Mouse (Mus musculus) macrophage (primary cell): Measurements from ENCODE around the gene Pros1. TPM values are rescaled to one million over a fixed set of nuclear protein-coding genes. Genes with fewer than 3 reads are reported as not detected.
A peak's percentile ranks its signal among the peaks of the same experiment; 100 is the strongest.

Source experiments
- H3K27ac ChIP-seq: fragments of 350-480 bp; formaldehyde crosslinking; 2 replicates; pipeline ENCODE4 v1.9.0; 2021
- H3K36me3 ChIP-seq: fragments of 350-480 bp; formaldehyde crosslinking; 2 replicates; pipeline ENCODE4 v1.9.0; 2021; ENCODE audit errors: inconsistent target
- H3K4me3 ChIP-seq: fragments of 350-480 bp; formaldehyde crosslinking; 2 replicates; pipeline ENCODE4 v1.9.0; 2021; ENCODE audit errors: inconsistent target
- H3K79me2 ChIP-seq: fragments of 350-480 bp; formaldehyde crosslinking; 2 replicates; pipeline ENCODE4 v1.9.0; 2021; ENCODE audit errors: inconsistent target
- WGBS: methylation state at CpG from one replicate; pipeline ENCODE4 v1.1.7; 2026; ENCODE audit warnings: inconsistent platforms; ENCODE audit not compliant: missing documents; 5-methylcytosine and 5-hydroxymethylcytosine counted together
- polyA plus RNA-seq: library from polyadenylated mRNA; stranded (reverse); fragments of 250-400 nt; gene quantifications from 3 replicates; pipeline ENCODE4 v1.2.4, GENCODE M21; 2018; ENCODE audit warnings: inconsistent platforms

Gene Pros1
- polyA plus RNA-seq, 1 experiment from 2014 or later, result 16.0 TPM

- WGBS, result 0% methylated on average over 50 of the region's 52 CpGs
- peak within 1 kb of the TSS; percentile 53 for H3K4me3 ChIP-seq
- H3K79me2 ChIP-seq, result no peaks in the 10 kb centered on the region; the same call in 1 of the 2 replicates
- no peaks in the 10 kb centered on the region for H3K36me3 ChIP-seq
- H3K27ac ChIP-seq, result no peak within 1 kb of the TSS
Observed at GRCm38 (mm10) chr16:62846498-62847312, 7.4 kb upstream of the Pros1 start, which contains the start of gene Arl13b. Gene Arl13b, minus strand, starts transcription at chr16:62847040.

GRCm38 (mm10) chr16:62852464-62853252 is 1.4 kb upstream of the Pros1 start:
- H3K79me2 ChIP-seq, result no peaks in the 10 kb centered on the region
- H3K36me3 ChIP-seq, result no peaks in the 10 kb centered on the region
- H3K4me3 ChIP-seq, result no peak overlapping the region
- no peak overlapping the region for H3K27ac ChIP-seq
- WGBS, result 77% methylated on average over 3 of the region's 3 CpGs

GRCm38 (mm10) chr16:62853611-62854126 is 438 bp upstream of the Pros1 start:
- 6% methylated on average over 3 of the region's 3 CpGs for WGBS
- Histone ChIP-seq H3K4me3 (no peak overlapping the region; the same call in 1 of the 2 replicates), H3K79me2 (no peaks in the 10 kb centered on the region), H3K27ac (no peak overlapping the region), H3K36me3 (no peaks in the 10 kb centered on the region)

GRCm38 (mm10) chr16:62855385-62855784 is 1.3 kb downstream of the Pros1 start:
- Histone ChIP-seq H3K27ac (no peak overlapping the region), H3K36me3 (no peaks in the 10 kb centered on the region), H3K4me3 (no peak overlapping the region), H3K79me2 (no peaks in the 10 kb centered on the region)
- 98% methylated on average over 6 of the region's 6 CpGs for WGBS

GRCm38 (mm10) chr16:62856273-62856672 is 2.2 kb downstream of the Pros1 start:
- 85% methylated on average over 2 of the region's 2 CpGs for WGBS
- H3K79me2 ChIP-seq, result no peaks in the 10 kb centered on the region
- H3K27ac ChIP-seq, result no peak overlapping the region
- no peak overlapping the region for H3K4me3 ChIP-seq
- H3K36me3 ChIP-seq, result no peaks in the 10 kb centered on the region

GRCm38 (mm10) chr16:62857498-62857897 is 3.4 kb downstream of the Pros1 start:
- Histone ChIP-seq H3K4me3 (no peak overlapping the region), H3K79me2 (no peaks in the 10 kb centered on the region), H3K36me3 (no peaks in the 10 kb centered on the region), H3K27ac (no peak overlapping the region)
- WGBS, result 56% methylated on average over 2 of the region's 2 CpGs

- 100% methylated on average over 1 of the region's 1 CpGs for WGBS
- H3K27ac ChIP-seq, result no peak overlapping the region
Observed at GRCm38 (mm10) chr16:62858018-62858417, 3.9 kb downstream of the Pros1 start.

GRCm38 (mm10) chr16:62860140-62860539 is 6.0 kb downstream of the Pros1 start:
- WGBS, result 93% methylated on average over 1 of the region's 1 CpGs

More at GRCm38 (mm10) chr16:62858018-62858417, 3.9 kb downstream of the Pros1 start:
- H3K36me3 ChIP-seq, result no peaks in the 10 kb centered on the region
- no peaks in the 10 kb centered on the region for H3K79me2 ChIP-seq
- no peak overlapping the region for H3K4me3 ChIP-seq

GRCm38 (mm10) chr16:62861455-62861854 is 7.3 kb downstream of the Pros1 start:
- Histone ChIP-seq H3K27ac (no peak overlapping the region), H3K79me2 (no peaks in the 10 kb centered on the region), H3K4me3 (no peak overlapping the region), H3K36me3 (no peaks in the 10 kb centered on the region)
- WGBS, result 71% methylated on average over 6 of the region's 6 CpGs

More at GRCm38 (mm10) chr16:62860140-62860539, 6.0 kb downstream of the Pros1 start:
- no peaks in the 10 kb centered on the region for H3K79me2 ChIP-seq
- no peak overlapping the region for H3K27ac ChIP-seq
- no peak overlapping the region for H3K4me3 ChIP-seq
- no peaks in the 10 kb centered on the region for H3K36me3 ChIP-seq

GRCm38 (mm10) chr16:62872688-62873117 is 18.6 kb downstream of the Pros1 start:
- Histone ChIP-seq H3K27ac (no peak overlapping the region), H3K79me2 (no peaks in the 10 kb centered on the region), H3K36me3 (no peaks in the 10 kb centered on the region), H3K4me3 (no peak overlapping the region)
- WGBS, result 92% methylated on average over 5 of the region's 5 CpGs

GRCm38 (mm10) chr16:62873180-62873579 is 19.1 kb downstream of the Pros1 start:
- H3K27ac ChIP-seq, result no peak overlapping the region
- WGBS, result 76% methylated on average over 3 of the region's 4 CpGs
- H3K79me2 ChIP-seq, result no peaks in the 10 kb centered on the region
- H3K4me3 ChIP-seq, result no peak overlapping the region
- H3K36me3 ChIP-seq, result no peaks in the 10 kb centered on the region

GRCm38 (mm10) chr16:62874065-62874464 is 20.0 kb downstream of the Pros1 start:
- H3K27ac ChIP-seq, result no peak overlapping the region
- WGBS, result 81% methylated on average over 6 of the region's 6 CpGs
- H3K79me2 ChIP-seq, result no peaks in the 10 kb centered on the region
- no peaks in the 10 kb centered on the region for H3K36me3 ChIP-seq
- no peak overlapping the region for H3K4me3 ChIP-seq

- H3K4me3 ChIP-seq, result no peak overlapping the region
- H3K27ac ChIP-seq, result no peak overlapping the region
- H3K36me3 ChIP-seq, result no peaks in the 10 kb centered on the region
- WGBS, result 19% methylated on average over 3 of the region's 3 CpGs
- no peaks in the 10 kb centered on the region for H3K79me2 ChIP-seq
Observed at GRCm38 (mm10) chr16:62895824-62896223, 41.7 kb downstream of the Pros1 start.

GRCm38 (mm10) chr16:62911364-62911763 is 57.3 kb downstream of the Pros1 start:
- Histone ChIP-seq H3K36me3 (no peaks in the 10 kb centered on the region), H3K27ac (no peak overlapping the region), H3K79me2 (no peaks in the 10 kb centered on the region), H3K4me3 (no peak overlapping the region)
- WGBS, result 91% methylated on average over 1 of the region's 1 CpGs

GRCm38 (mm10) chr16:62912246-62912645 is 58.1 kb downstream of the Pros1 start:
- 100% methylated on average over 2 of the region's 2 CpGs for WGBS

More at GRCm38 (mm10) chr16:62912246-62912645, 58.1 kb downstream of the Pros1 start:
- Histone ChIP-seq H3K79me2 (no peaks in the 10 kb centered on the region), H3K4me3 (no peak overlapping the region), H3K27ac (no peak overlapping the region), H3K36me3 (no peaks in the 10 kb centered on the region)
